ENCODE assay signal across 13 mouse cellular contexts in genomic region chr4:91372844-91373243, GRCm38 (mm10). TPM values are rescaled to one million over a fixed set of nuclear protein-coding genes. Genes with fewer than 3 reads are reported as not detected.
DNase-seq lines count a peak whose midpoint lies in the region; ATAC-seq lines count a peak whose summit lies in the region.
"Had no signal": no experiment of that assay in that cellular context is flagged by ENCODE, and none has a peak within 500 bp of the region (broad histone marks: within the 10 kb centered on the region; RNA-seq: fewer than 3 reads in every experiment).

No protein-coding gene starts in this region.

- no peak for DNase-seq in heart, postnatal 36 days
- no peak for DNase-seq in midbrain, embryonic 10.5 days (ENCODE audit: low spot score)
- DNase-seq in lung, adult 18-20 months, result no peak
- no peak for DNase-seq in cerebellum, adult 11 months
- no peak for DNase-seq in gastrocnemius, postnatal 4 days (ENCODE audit: low spot score in 2 of 2)
- DNase-seq: embryo, embryonic 11 days; gastrocnemius, postnatal 14 days; liver; thymus, postnatal 36 days had no signal

- WGBS in heart, embryonic 15.5 days, result 12% methylated on average over 13 of the region's 13 CpGs
- WGBS in forebrain, embryonic 15.5 days, result 7% methylated on average over 13 of the region's 13 CpGs
- 4% methylated on average over 13 of the region's 13 CpGs for WGBS in midbrain, embryonic 10.5 days
- 4% methylated on average over 13 of the region's 13 CpGs for WGBS in neural tube, embryonic 15.5 days

- H3K27me3 ChIP-seq in heart, embryonic 15.5 days, result peaks cover 68% of the 10 kb centered on the region
- H3K27me3 ChIP-seq in forebrain, embryonic 15.5 days, result no peaks in the 10 kb centered on the region
- H3K27me3 ChIP-seq in midbrain, embryonic 10.5 days (ENCODE audit: low read depth, poor library complexity, severe bottlenecking), result peaks cover 51% of the 10 kb centered on the region
- H3K27me3 ChIP-seq in neural tube, embryonic 15.5 days (replicated peaks), result no peaks in the 10 kb centered on the region

- H3K9ac ChIP-seq in heart, embryonic 15.5 days, result no peak overlapping the region
- H3K9ac ChIP-seq in forebrain, embryonic 15.5 days (replicated peaks), result peak overlapping the region; percentile 80; the same call in 1 of the 2 replicates
- H3K9ac ChIP-seq in neural tube, embryonic 15.5 days (replicated peaks), result peak overlapping the region; percentile 85
- H3K9ac ChIP-seq: heart, embryonic 13.5 days had no signal

- H3K4me2 ChIP-seq in heart, embryonic 15.5 days, result no peak overlapping the region
- H3K4me2 ChIP-seq in forebrain, embryonic 15.5 days (replicated peaks), result peak overlapping the region; percentile 99
- H3K4me2 ChIP-seq in neural tube, embryonic 15.5 days, result peak overlapping the region; percentile 95

- no peak for ATAC-seq in heart, embryonic 15.5 days (replicated peaks; ENCODE audit: insufficient number of reproducible peaks, insufficient read depth, low FRiP score, low read depth)
- ATAC-seq in forebrain, embryonic 15.5 days (replicated peaks), result no peak
- no peak for ATAC-seq in neural tube, embryonic 15.5 days (ENCODE audit: low FRiP score)

- no peaks in the 10 kb centered on the region for H3K9me3 ChIP-seq in heart, embryonic 15.5 days (replicated peaks)
- no peaks in the 10 kb centered on the region for H3K9me3 ChIP-seq in forebrain, embryonic 15.5 days
- no peaks in the 10 kb centered on the region for H3K9me3 ChIP-seq in midbrain, embryonic 10.5 days (replicated peaks)
- H3K9me3 ChIP-seq in neural tube, embryonic 15.5 days (replicated peaks), result no peaks in the 10 kb centered on the region
- H3K9me3 ChIP-seq: heart, embryonic 13.5 days had no signal

- peak overlapping the region; percentile 50; the same call in 1 of the 2 replicates for H3K4me3 ChIP-seq in heart, embryonic 15.5 days
- peak overlapping the region; percentile 73 for H3K4me3 ChIP-seq in forebrain, embryonic 15.5 days
- H3K4me3 ChIP-seq in midbrain, embryonic 10.5 days, result peak overlapping the region; percentile 81
- peak overlapping the region; percentile 57 for H3K4me3 ChIP-seq in neural tube, embryonic 15.5 days (replicated peaks)

- intact Hi-C loops in heart, postnatal 36 days (cut with DNase I), result no loop called here

- H3K36me3 ChIP-seq in heart, embryonic 15.5 days, result no peaks in the 10 kb centered on the region
- no peaks in the 10 kb centered on the region for H3K36me3 ChIP-seq in forebrain, embryonic 15.5 days
- no peaks in the 10 kb centered on the region for H3K36me3 ChIP-seq in midbrain, embryonic 10.5 days
- no peaks in the 10 kb centered on the region for H3K36me3 ChIP-seq in neural tube, embryonic 15.5 days
- H3K36me3 ChIP-seq: heart, embryonic 13.5 days had no signal

- no peak overlapping the region for H3K27ac ChIP-seq in heart, embryonic 15.5 days
- H3K27ac ChIP-seq in forebrain, embryonic 15.5 days (replicated peaks), result peak overlapping the region; percentile 68; the same call in 1 of the 2 replicates
- H3K27ac ChIP-seq in midbrain, embryonic 10.5 days (replicated peaks), result no peak overlapping the region
- H3K27ac ChIP-seq in neural tube, embryonic 15.5 days (replicated peaks), result peak overlapping the region; percentile 91
- H3K27ac ChIP-seq: heart, embryonic 13.5 days had no signal

- H3K4me1 ChIP-seq in heart, embryonic 15.5 days (replicated peaks), result peaks cover 29% of the 10 kb centered on the region
- peaks cover 55% of the 10 kb centered on the region for H3K4me1 ChIP-seq in forebrain, embryonic 15.5 days
- H3K4me1 ChIP-seq in midbrain, embryonic 10.5 days, result peaks cover 52% of the 10 kb centered on the region
- H3K4me1 ChIP-seq in neural tube, embryonic 15.5 days, result peaks cover 35% of the 10 kb centered on the region

RNA-seq across cellular contexts. Expression of gene Elavl2, which starts 27.7 kb away (rescaled TPM):
- polyA plus RNA-seq in heart, embryonic 15.5 days (2015; fragmentation: Nextera tagmentation; extraction: Ambion mirVana), result 1.4 and 4.6 TPM in 2 replicates
- under 1 TPM; 0.11 to 0.56 TPM for total RNA-seq in heart, postnatal 36 days (2021)
- polyA plus RNA-seq in forebrain, embryonic 15.5 days (2015; fragmentation: Nextera tagmentation; extraction: Ambion mirVana), result 144 TPM in 2 replicates
- 39.7 and 56.0 TPM in 2 replicates for polyA plus RNA-seq in midbrain, embryonic 10.5 days (2016; fragmentation: Nextera tagmentation; extraction: Ambion mirVana)
- polyA plus RNA-seq in neural tube, embryonic 15.5 days (2015; fragmentation: Nextera tagmentation; extraction: Ambion mirVana), result 130 and 158 TPM in 2 replicates
- total RNA-seq in gastrocnemius, postnatal 4 days (2021), result 1 to 10 TPM; 2.1 to 2.6 TPM

Comparison
In these comparisons a context has a peak if more than half of its experiments do, and no peak if none do; other contexts are left out.
1. H3K27ac ChIP-seq: peak in forebrain, embryonic 15.5 days (single experiment) and neural tube, embryonic 15.5 days (single experiment); none in heart, embryonic 15.5 days (single experiment) and midbrain, embryonic 10.5 days (single experiment).
2. Peak in every context shown above with its lines, with median percentiles within 50 percentile points of each other: H3K4me3 ChIP-seq.